Mouse (Mus musculus): Measurements from ENCODE around the gene Mdm2.

- no peak for TF ChIP-seq POLR2A (IDR thresholded peaks at IDR 0.05; ENCODE audit: low read depth, low read length)
- TF ChIP-seq CTCF (IDR thresholded peaks at IDR 0.05; ENCODE audit: extremely low read depth, insufficient read depth, insufficient read length, insufficient replicate concordance) = no peak
Observed at GRCm38 (mm10) chr10:117752304-117752821, 41.8 kb upstream of the Mdm2 start.
